Mouse (Mus musculus): ENCODE results near the gene Cdkn2b. TPM values are rescaled to one million over a fixed set of nuclear protein-coding genes. Genes with fewer than 3 reads are reported as not detected.

Gene Cdkn2b
- polyA plus RNA-seq, 1 experiment = 5.1 TPM

DNA sequence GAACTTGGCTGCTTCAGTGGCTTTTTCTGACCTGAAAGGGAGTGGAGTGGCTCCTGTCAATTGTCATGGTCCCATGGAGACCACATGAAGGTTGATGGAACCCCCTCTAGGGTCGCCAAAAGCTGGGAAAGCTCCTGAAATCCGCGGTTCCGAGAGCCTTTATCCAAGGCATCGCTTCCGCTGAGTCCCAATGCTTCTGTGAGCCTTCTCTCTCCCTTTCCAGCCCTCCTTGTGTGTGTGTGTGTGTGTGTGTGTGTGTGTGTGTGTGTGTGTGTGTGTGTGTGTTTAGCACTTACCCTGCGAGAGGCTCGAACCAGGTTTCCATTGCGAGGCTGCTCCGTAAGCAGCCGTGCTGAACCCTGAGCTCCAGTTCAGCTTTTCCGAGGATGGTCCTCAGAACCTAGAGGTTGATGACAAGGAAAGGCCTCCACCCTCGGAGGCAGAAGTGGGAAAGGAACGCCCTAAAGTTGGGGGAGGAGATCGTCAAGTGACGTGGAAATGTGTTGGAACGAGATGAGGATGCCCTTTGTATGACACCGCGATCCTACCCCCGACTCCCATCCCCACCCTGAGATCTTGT lies 37.8 kb downstream of the Cdkn2b start:
- no peak for DNase-seq
- Histone ChIP-seq H3K4me3 (ENCODE audit: insufficient read depth, low read depth, low read length) (no peak overlapping the region), H3K27ac (ENCODE audit: insufficient read depth, low read depth, low read length) (no peak overlapping the region), H3K4me1 (ENCODE audit: control insufficient read depth, insufficient read depth, low read length) (no peaks in the 10 kb centered on the region), H3K27me3 (replicated peaks; ENCODE audit: control insufficient read depth, insufficient read depth, low read length) (peaks cover 20% of the 10 kb centered on the region), H3K36me3 (ENCODE audit: control insufficient read depth, insufficient read depth, low read length) (no peaks in the 10 kb centered on the region)
- no peak for TF ChIP-seq CTCF (conservative IDR thresholded peaks at IDR 0.05; ENCODE audit: insufficient read depth, insufficient read length, low read depth, low read length)
- TF ChIP-seq POLR2A (IDR thresholded peaks at IDR 0.05; ENCODE audit: low read depth, low read length) = no peak
- WGBS = 5% methylated on average over 20 of the region's 20 CpGs

DNA sequence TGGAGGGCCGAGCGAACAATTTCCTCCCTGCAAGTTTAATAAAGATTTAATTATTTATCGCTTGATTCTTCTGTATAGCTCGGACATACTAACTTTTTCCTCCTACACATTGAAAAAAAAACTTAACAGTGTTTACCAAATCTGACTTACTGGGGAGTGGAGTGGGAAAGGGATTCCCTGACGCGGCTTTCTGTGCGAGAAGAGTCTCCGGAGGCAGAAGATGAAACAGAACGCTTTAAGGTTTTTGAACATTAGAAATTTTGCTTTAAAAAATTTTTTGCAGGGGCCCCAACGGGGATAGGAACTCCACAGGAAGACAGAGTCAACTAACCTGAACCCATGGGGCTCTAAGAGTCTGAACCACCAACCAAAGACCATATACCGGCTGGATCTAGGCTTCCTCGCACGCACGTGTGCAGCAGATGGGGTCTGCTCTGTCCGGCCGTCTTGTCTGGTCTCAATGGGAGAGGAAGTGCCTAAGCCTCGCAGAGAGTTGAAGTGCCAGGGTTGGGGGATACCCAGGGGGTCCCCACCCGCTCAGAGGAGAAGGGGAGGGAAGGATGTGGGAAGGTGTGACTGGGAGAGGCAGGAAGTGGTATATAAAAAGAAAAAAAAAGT lies 38.6 kb downstream of the Cdkn2b start:
- 11% methylated on average over 18 of the region's 18 CpGs for WGBS
- no peak overlapping the region for H3K27ac ChIP-seq (ENCODE audit: insufficient read depth, low read depth, low read length)
- H3K4me1 ChIP-seq (ENCODE audit: control insufficient read depth, insufficient read depth, low read length) = no peaks in the 10 kb centered on the region
- DNase-seq = no peak
- H3K4me3 ChIP-seq (ENCODE audit: insufficient read depth, low read depth, low read length) = no peak overlapping the region
- H3K36me3 ChIP-seq (ENCODE audit: control insufficient read depth, insufficient read depth, low read length) = no peaks in the 10 kb centered on the region
- H3K27me3 ChIP-seq (replicated peaks; ENCODE audit: control insufficient read depth, insufficient read depth, low read length) = peaks cover 20% of the 10 kb centered on the region
- TF ChIP-seq POLR2A (IDR thresholded peaks at IDR 0.05; ENCODE audit: low read depth, low read length) (no peak), CTCF (conservative IDR thresholded peaks at IDR 0.05; ENCODE audit: insufficient read depth, insufficient read length, low read depth, low read length) (no peak)

DNA sequence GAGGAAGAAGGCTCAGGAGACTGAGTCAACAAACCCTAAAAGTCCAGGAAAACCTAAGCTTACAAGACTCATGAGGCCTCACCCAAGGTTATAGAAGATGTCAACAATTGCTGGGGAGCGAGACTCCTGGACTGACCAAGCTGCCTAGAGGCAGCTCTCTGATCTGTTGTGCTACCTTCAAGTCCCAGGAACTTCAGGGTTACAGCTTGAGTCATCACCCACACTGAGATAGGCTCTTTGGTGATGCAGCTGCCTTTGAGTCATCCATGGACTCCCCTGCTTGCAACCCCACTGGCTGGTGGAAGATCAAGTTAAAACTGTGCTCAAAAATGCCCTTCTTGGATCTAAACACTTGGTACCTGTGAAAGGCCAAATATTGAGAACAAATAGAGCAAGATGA lies 53.1 kb downstream of the Cdkn2b start:
- Histone ChIP-seq H3K36me3 (ENCODE audit: control insufficient read depth, insufficient read depth, low read length) (no peaks in the 10 kb centered on the region), H3K27ac (ENCODE audit: insufficient read depth, low read depth, low read length) (no peak overlapping the region), H3K4me3 (ENCODE audit: insufficient read depth, low read depth, low read length) (no peak overlapping the region), H3K4me1 (ENCODE audit: control insufficient read depth, insufficient read depth, low read length) (no peaks in the 10 kb centered on the region), H3K27me3 (replicated peaks; ENCODE audit: control insufficient read depth, insufficient read depth, low read length) (no peaks in the 10 kb centered on the region; the same call in 1 of the 2 replicates)
- 70% methylated on average over 1 of the region's 1 CpGs for WGBS
- TF ChIP-seq POLR2A (IDR thresholded peaks at IDR 0.05; ENCODE audit: low read depth, low read length) = no peak
- no peak for TF ChIP-seq CTCF (conservative IDR thresholded peaks at IDR 0.05; ENCODE audit: insufficient read depth, insufficient read length, low read depth, low read length)
- DNase-seq = no peak

Other genes starting within 250 kb of the Cdkn2b start
- gene Mtap, start 173.9 kb downstream of the Cdkn2b start, polyA plus RNA-seq (2012; rRNA removed) = 8.2 and 11.1 TPM in 2 replicates
- 0.15 and 0.39 TPM in 2 replicates for gene Cdkn2a, start 16.4 kb downstream of the Cdkn2b start, polyA plus RNA-seq (2012; rRNA removed)